Mouse (Mus musculus): ENCODE measurements at regions not wholly inside any gene's neighbourhood (a gene's known extent, or its start where the extent isn't known, plus 50 kb on each side); places are given as distances from the start of the nearest gene placed in this dataset.

DNA sequence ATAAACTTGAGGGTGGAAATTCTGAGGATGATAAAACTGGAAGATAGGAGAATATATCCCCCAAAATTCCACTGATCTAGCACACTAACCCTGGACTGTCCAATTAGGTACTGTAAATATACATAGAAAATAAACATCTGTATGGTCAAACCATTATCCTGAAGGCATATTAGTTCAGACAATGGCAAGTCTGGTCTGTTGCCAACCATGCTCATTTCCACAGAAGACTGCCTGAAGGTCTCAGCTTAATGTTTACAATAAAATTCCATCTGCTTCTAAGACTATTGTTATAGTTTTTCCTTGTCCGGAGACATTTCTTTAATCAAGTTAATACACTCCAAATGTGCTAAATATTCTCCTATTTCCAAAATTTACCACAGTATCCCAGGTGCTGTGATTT is 441.2 kb downstream of the Sorl1 start:
- no peak for TF ChIP-seq CTCF (IDR thresholded peaks at IDR 0.05; ENCODE audit: borderline replicate concordance, control insufficient read depth, extremely low read depth, insufficient read depth, low read length, poor library complexity)
- no peak for TF ChIP-seq POLR2A (IDR thresholded peaks at IDR 0.05; ENCODE audit: control insufficient read depth, extremely low read depth, insufficient read depth, low read length, poor library complexity)
- Histone ChIP-seq H3K4me3 (ENCODE audit: control insufficient read depth, insufficient read depth, low read length) (no peak overlapping the region), H3K27me3 (ENCODE audit: control insufficient read depth, insufficient read depth, low read length) (no peaks in the 10 kb centered on the region), H3K36me3 (ENCODE audit: control insufficient read depth, insufficient read depth, low read length) (no peaks in the 10 kb centered on the region), H3K27ac (ENCODE audit: control insufficient read depth, insufficient read depth, low read length) (no peak overlapping the region), H3K4me1 (replicated peaks; ENCODE audit: control insufficient read depth, insufficient read depth, low read length) (no peaks in the 10 kb centered on the region)
- no peak for DNase-seq
- 90% methylated on average over 1 of the region's 1 CpGs for WGBS

- Histone ChIP-seq H3K27ac (ENCODE audit: control insufficient read depth, insufficient read depth, low read length) (no peak overlapping the region), H3K36me3 (ENCODE audit: control insufficient read depth, insufficient read depth, low read length) (no peaks in the 10 kb centered on the region), H3K4me1 (replicated peaks; ENCODE audit: control insufficient read depth, insufficient read depth, low read length) (no peaks in the 10 kb centered on the region), H3K4me3 (ENCODE audit: control insufficient read depth, insufficient read depth, low read length) (no peak overlapping the region), H3K27me3 (ENCODE audit: control insufficient read depth, insufficient read depth, low read length) (no peaks in the 10 kb centered on the region)
- WGBS = 89% methylated on average over 2 of the region's 2 CpGs
- DNase-seq = no peak
- TF ChIP-seq POLR2A (IDR thresholded peaks at IDR 0.05; ENCODE audit: control insufficient read depth, extremely low read depth, insufficient read depth, low read length, poor library complexity) = no peak
- TF ChIP-seq CTCF (IDR thresholded peaks at IDR 0.05; ENCODE audit: borderline replicate concordance, control insufficient read depth, extremely low read depth, insufficient read depth, low read length, poor library complexity) = no peak
Measured at GRCm38 (mm10) chr9:41675656-41676055, 448.4 kb downstream of the Sorl1 start.

- no peak for DNase-seq
- no peak for TF ChIP-seq CTCF (IDR thresholded peaks at IDR 0.05; ENCODE audit: borderline replicate concordance, control insufficient read depth, extremely low read depth, insufficient read depth, low read length, poor library complexity)
- no peak for TF ChIP-seq POLR2A (IDR thresholded peaks at IDR 0.05; ENCODE audit: control insufficient read depth, extremely low read depth, insufficient read depth, low read length, poor library complexity)
- WGBS = 74% methylated on average over 2 of the region's 2 CpGs
- no peak overlapping the region for H3K27ac ChIP-seq (ENCODE audit: control insufficient read depth, insufficient read depth, low read length)
- no peak overlapping the region for H3K4me3 ChIP-seq (ENCODE audit: control insufficient read depth, insufficient read depth, low read length)
- H3K4me1 ChIP-seq (replicated peaks; ENCODE audit: control insufficient read depth, insufficient read depth, low read length) = no peaks in the 10 kb centered on the region
- H3K36me3 ChIP-seq (ENCODE audit: control insufficient read depth, insufficient read depth, low read length) = no peaks in the 10 kb centered on the region
- H3K27me3 ChIP-seq (ENCODE audit: control insufficient read depth, insufficient read depth, low read length) = no peaks in the 10 kb centered on the region
Measured at GRCm38 (mm10) chr9:41672958-41673357, 451.1 kb downstream of the Sorl1 start.

- no peak for DNase-seq
- TF ChIP-seq POLR2A (IDR thresholded peaks at IDR 0.05; ENCODE audit: control insufficient read depth, extremely low read depth, insufficient read depth, low read length, poor library complexity) (no peak), CTCF (IDR thresholded peaks at IDR 0.05; ENCODE audit: borderline replicate concordance, control insufficient read depth, extremely low read depth, insufficient read depth, low read length, poor library complexity) (no peak)
Measured at GRCm38 (mm10) chr9:41668741-41669140, 455.4 kb downstream of the Sorl1 start.

GRCm38 (mm10) chr9:41665000-41665685 is 459.0 kb downstream of the Sorl1 start:
- 88% methylated on average over 10 of the region's 10 CpGs for WGBS
- Histone ChIP-seq H3K4me1 (replicated peaks; ENCODE audit: control insufficient read depth, insufficient read depth, low read length) (no peaks in the 10 kb centered on the region), H3K4me3 (ENCODE audit: control insufficient read depth, insufficient read depth, low read length) (no peak overlapping the region), H3K36me3 (ENCODE audit: control insufficient read depth, insufficient read depth, low read length) (no peaks in the 10 kb centered on the region), H3K27me3 (ENCODE audit: control insufficient read depth, insufficient read depth, low read length) (no peaks in the 10 kb centered on the region), H3K27ac (ENCODE audit: control insufficient read depth, insufficient read depth, low read length) (no peak overlapping the region)
- TF ChIP-seq POLR2A (IDR thresholded peaks at IDR 0.05; ENCODE audit: control insufficient read depth, extremely low read depth, insufficient read depth, low read length, poor library complexity) (no peak), CTCF (IDR thresholded peaks at IDR 0.05; ENCODE audit: borderline replicate concordance, control insufficient read depth, extremely low read depth, insufficient read depth, low read length, poor library complexity) (no peak)
- DNase-seq = no peak

More at GRCm38 (mm10) chr9:41668741-41669140, 455.4 kb downstream of the Sorl1 start:
- Histone ChIP-seq H3K36me3 (ENCODE audit: control insufficient read depth, insufficient read depth, low read length) (no peaks in the 10 kb centered on the region), H3K27me3 (ENCODE audit: control insufficient read depth, insufficient read depth, low read length) (no peaks in the 10 kb centered on the region), H3K4me1 (replicated peaks; ENCODE audit: control insufficient read depth, insufficient read depth, low read length) (no peaks in the 10 kb centered on the region), H3K4me3 (ENCODE audit: control insufficient read depth, insufficient read depth, low read length) (no peak overlapping the region), H3K27ac (ENCODE audit: control insufficient read depth, insufficient read depth, low read length) (no peak overlapping the region)
- WGBS = 67% methylated on average over 1 of the region's 1 CpGs

GRCm38 (mm10) chr9:41660576-41660975 is 463.5 kb downstream of the Sorl1 start:
- Histone ChIP-seq H3K36me3 (ENCODE audit: control insufficient read depth, insufficient read depth, low read length) (no peaks in the 10 kb centered on the region), H3K4me1 (replicated peaks; ENCODE audit: control insufficient read depth, insufficient read depth, low read length) (no peaks in the 10 kb centered on the region), H3K27me3 (ENCODE audit: control insufficient read depth, insufficient read depth, low read length) (no peaks in the 10 kb centered on the region), H3K4me3 (ENCODE audit: control insufficient read depth, insufficient read depth, low read length) (no peak overlapping the region), H3K27ac (ENCODE audit: control insufficient read depth, insufficient read depth, low read length) (no peak overlapping the region)
- no peak for DNase-seq
- WGBS = 96% methylated on average over 5 of the region's 5 CpGs
- TF ChIP-seq CTCF (IDR thresholded peaks at IDR 0.05; ENCODE audit: borderline replicate concordance, control insufficient read depth, extremely low read depth, insufficient read depth, low read length, poor library complexity) (no peak), POLR2A (IDR thresholded peaks at IDR 0.05; ENCODE audit: control insufficient read depth, extremely low read depth, insufficient read depth, low read length, poor library complexity) (no peak)

DNA sequence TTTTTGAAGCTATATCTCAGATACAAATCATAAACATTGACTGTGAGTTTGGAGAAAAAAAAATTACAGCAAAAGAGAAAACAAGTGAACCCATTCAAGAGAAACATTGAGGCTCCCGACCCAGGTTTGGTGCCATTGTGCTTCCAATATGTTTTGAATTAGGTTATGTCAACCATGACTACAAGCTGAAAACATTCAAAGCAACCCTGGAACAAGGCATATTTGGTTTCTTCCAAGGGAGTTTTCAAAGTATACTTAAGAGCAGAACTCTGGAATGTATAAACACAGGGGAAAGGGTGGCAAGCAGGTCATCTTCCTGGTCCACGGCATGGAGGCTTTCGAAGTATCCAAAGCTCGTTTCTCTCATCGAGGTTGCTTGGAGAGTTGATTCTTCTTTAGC is 464.1 kb downstream of the Sorl1 start:
- no peaks in the 10 kb centered on the region for H3K36me3 ChIP-seq (ENCODE audit: control insufficient read depth, insufficient read depth, low read length)
- no peak overlapping the region for H3K4me3 ChIP-seq (ENCODE audit: control insufficient read depth, insufficient read depth, low read length)
- H3K4me1 ChIP-seq (replicated peaks; ENCODE audit: control insufficient read depth, insufficient read depth, low read length) = no peaks in the 10 kb centered on the region
- 93% methylated on average over 5 of the region's 5 CpGs for WGBS
- TF ChIP-seq CTCF (IDR thresholded peaks at IDR 0.05; ENCODE audit: borderline replicate concordance, control insufficient read depth, extremely low read depth, insufficient read depth, low read length, poor library complexity) (no peak), POLR2A (IDR thresholded peaks at IDR 0.05; ENCODE audit: control insufficient read depth, extremely low read depth, insufficient read depth, low read length, poor library complexity) (no peak)
- no peak overlapping the region for H3K27ac ChIP-seq (ENCODE audit: control insufficient read depth, insufficient read depth, low read length)
- no peak for DNase-seq
- no peaks in the 10 kb centered on the region for H3K27me3 ChIP-seq (ENCODE audit: control insufficient read depth, insufficient read depth, low read length)
